Mouse (Mus musculus) large intestine, adult 2 months (tissue): Measurements from ENCODE around the gene Lmtk2. TPM values are rescaled to one million over a fixed set of nuclear protein-coding genes. Genes with fewer than 3 reads are reported as not detected.

ENCODE experiments used
- polyA plus RNA-seq: library from polyadenylated mRNA; depleted of rRNA; stranded (reverse); fragments of >200 nt; gene quantifications from 2 replicates; pipeline ENCODE4 v1.2.3, GENCODE M21; 2012; rRNA removed

Lmtk2 gene
- polyA plus RNA-seq, 1 experiment = 21.9 TPM

Other genes with a start within 250 kb of the Lmtk2 start
- gene Ankrd61, start 202.8 kb upstream of the Lmtk2 start, polyA plus RNA-seq = 0.10 and 0.18 TPM in 2 replicates
- 66.4 and 69.0 TPM in 2 replicates for gene Aimp2, start 190.6 kb upstream of the Lmtk2 start, polyA plus RNA-seq
- 2.5 and 3.2 TPM in 2 replicates for gene Pms2, start 190.5 kb upstream of the Lmtk2 start, polyA plus RNA-seq
- gene Gm42421, start 172.3 kb upstream of the Lmtk2 start, polyA plus RNA-seq = not detected in 2 replicates
- gene Rsph10b, start 167.4 kb upstream of the Lmtk2 start, polyA plus RNA-seq = 0.07 and 0.21 TPM in 2 replicates
- 17.6 and 20.1 TPM in 2 replicates for gene Ccz1, start 85.6 kb upstream of the Lmtk2 start, polyA plus RNA-seq
- 23.7 and 30.5 TPM in 2 replicates for gene Ocm, start 73.8 kb upstream of the Lmtk2 start, polyA plus RNA-seq
- 11.4 and 14.1 TPM in 2 replicates for gene Bhlha15, start 89.8 kb downstream of the Lmtk2 start, polyA plus RNA-seq
- 20.1 and 27.6 TPM in 2 replicates for gene Tecpr1, start 123.2 kb downstream of the Lmtk2 start, polyA plus RNA-seq
- 105 and 134 TPM in 2 replicates for gene Bri3, start 144.0 kb downstream of the Lmtk2 start, polyA plus RNA-seq